Mouse (Mus musculus) embryo, embryonic 10 days (tissue): ENCODE results near the gene Jak1.

Experiments used
- DNase-seq: peaks from one replicate; pipeline ENCODE4 v3.0.0-alpha.2; 2015; ENCODE audit warnings: low spot score

Jak1 gene

GRCm38 (mm10) chr4:101192241-101192976 is 72.7 kb downstream of the Jak1 start:
- DNase-seq: no peak

GRCm38 (mm10) chr4:101187381-101187780 is 77.7 kb downstream of the Jak1 start:
- no peak for DNase-seq

GRCm38 (mm10) chr4:101186591-101186990 is 78.5 kb downstream of the Jak1 start:
- no peak for DNase-seq

- no peak for DNase-seq
These were observed 79.9 kb downstream of the Jak1 start for GRCm38 (mm10) chr4:101185216-101185615.

DNA sequence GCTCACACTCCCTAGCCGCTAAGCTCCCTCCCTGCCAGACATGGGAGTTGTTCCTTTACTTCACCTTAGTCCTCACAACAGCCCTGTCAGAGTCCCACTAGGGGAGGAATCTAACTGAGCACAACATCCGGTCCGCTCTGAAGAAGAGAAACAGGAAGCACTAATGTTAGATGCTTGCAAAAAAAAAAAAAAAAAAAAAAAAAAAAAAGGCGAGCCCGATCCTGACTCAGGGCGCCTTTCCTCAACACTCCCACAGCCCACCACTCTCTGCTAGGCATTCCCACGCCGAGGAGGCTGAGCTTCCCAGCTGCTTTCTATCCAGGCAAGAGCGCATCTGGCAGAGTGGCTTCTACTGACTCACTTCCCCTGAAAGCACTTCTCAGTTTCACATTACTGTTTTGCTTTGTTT is 82.5 kb downstream of the Jak1 start:
- no peak for DNase-seq

GRCm38 (mm10) chr4:101180681-101181080 is 84.4 kb downstream of the Jak1 start:
- DNase-seq: no peak

- no peak for DNase-seq
These were observed 85.2 kb downstream of the Jak1 start for GRCm38 (mm10) chr4:101179836-101180235.

- no peak for DNase-seq
These were observed 86.0 kb downstream of the Jak1 start for GRCm38 (mm10) chr4:101179076-101179475.

DNA sequence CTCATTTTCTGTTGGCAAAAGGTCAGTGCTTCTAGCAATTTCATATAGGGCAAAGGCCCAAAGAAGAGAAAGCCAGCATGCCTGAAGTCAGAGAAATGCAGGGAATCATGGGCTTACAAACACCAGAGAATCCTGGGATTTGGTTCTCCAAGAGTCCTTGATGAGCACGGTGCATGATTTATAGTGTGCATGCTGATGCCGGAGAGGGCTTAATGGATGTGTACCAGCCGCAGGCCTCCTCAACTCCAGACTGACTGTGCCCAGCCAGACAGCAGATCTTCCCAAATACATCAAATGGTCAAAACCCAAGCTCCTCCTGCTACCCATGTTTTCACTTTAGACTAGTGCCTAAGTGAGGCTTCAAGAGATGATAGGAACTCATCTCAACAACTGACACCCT is 87.3 kb downstream of the Jak1 start:
- DNase-seq: no peak

DNA sequence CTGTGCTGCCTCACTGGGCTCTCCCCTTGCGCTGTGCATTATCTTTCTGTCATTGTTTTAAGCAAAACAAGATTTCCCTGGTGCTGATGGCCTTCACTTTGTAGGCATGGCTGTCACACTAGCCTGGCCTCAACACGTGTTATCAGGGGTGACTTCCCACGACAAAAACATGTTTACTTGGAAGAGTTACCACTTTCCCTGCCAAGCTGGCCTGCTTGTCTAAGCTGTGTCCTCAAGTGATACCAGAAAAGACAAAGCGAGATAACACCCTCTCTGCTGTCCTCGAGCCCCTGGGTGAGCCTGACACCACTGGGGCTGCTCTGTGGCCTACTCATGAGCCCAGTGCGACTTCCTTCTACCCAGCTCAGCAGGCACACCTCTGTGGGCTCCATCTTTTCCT is 89.0 kb downstream of the Jak1 start:
- DNase-seq: no peak

DNA sequence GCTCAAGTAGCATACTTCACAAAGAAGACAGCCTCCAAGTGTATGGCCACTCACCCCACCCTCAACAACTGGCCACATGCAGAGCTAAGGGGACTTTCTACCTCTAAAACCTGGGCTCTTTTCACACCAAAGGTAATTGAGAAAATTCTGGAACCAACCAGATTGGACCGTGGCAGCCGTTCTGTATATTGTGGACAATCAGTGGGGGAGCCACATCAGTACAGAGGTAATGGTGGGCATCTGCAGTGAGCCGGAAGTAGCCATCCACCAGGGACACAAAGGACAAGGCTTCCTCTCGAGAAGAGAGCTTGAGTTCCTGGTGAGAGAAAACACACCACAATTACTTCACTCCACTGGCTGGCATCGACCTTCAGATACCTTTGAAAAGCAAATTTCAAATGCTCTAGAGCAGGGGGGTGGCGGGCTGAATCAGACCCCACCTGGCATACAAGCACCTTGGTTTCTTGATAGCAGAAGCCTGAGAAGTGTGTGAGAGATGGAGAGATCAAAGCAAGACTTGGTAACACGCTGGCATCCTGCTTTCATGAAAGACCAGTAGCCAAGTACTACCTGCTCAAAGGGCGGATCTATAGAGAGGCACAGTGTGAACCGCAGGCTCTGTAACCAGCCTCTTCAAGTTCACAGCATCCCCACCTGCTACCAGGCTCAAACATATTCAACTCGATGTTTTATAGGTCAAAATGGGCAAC is 90.0 kb downstream of the Jak1 start:
- no peak for DNase-seq

DNA sequence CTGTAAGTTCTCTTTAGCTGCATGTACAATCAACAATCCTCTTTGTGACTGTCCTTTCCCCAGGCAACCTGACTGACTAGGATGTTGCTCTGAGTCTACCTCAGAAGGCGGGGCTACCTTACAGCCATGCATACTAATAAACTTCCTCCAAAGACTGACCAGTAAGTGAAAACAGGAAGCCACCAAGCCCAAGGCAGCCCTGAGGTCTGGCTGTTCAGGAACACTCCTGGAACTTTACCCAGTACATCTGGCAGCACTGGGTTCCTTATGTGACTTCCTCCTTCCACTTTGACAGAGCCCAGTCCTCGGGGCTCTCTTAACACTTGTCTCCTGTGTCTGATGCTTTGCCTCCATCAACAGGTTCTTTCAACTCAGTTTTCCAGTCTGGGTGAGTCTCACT is 92.3 kb downstream of the Jak1 start:
- no peak for DNase-seq

DNA sequence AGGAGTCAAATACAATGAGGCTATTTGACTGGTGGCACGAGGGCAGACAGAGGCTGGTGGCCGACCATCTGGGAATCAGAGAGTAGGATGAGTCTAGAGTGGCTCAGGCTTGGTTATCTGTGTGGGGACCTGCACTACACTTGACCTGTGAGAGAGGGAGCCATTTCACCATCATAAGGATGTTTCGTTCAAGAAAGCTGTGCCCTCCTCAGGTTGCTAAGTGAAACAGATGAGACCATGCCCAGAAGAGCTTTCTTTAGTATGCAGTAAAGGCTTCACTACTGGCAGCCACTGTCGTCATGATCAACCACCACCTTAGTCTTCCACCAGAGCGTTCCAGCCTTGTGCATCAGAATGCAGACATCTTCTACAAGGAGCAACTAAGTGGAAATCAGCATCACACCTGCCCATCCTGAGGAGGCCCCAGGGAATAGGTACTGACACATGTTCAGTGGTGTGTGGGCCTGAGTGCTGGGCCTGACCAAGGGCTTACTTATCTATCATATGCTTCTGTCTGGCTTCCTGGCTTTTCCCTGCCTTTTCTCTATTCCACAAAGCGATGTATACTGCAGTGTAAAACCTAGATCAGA is 96.8 kb downstream of the Jak1 start:
- DNase-seq: peak; percentile 74

- DNase-seq: no peak
These were observed 97.3 kb downstream of the Jak1 start for GRCm38 (mm10) chr4:101167777-101168176.

GRCm38 (mm10) chr4:101165776-101166175 is 99.3 kb downstream of the Jak1 start:
- no peak for DNase-seq

- DNase-seq: no peak
These were observed 100.4 kb downstream of the Jak1 start for GRCm38 (mm10) chr4:101164673-101165072.

DNA sequence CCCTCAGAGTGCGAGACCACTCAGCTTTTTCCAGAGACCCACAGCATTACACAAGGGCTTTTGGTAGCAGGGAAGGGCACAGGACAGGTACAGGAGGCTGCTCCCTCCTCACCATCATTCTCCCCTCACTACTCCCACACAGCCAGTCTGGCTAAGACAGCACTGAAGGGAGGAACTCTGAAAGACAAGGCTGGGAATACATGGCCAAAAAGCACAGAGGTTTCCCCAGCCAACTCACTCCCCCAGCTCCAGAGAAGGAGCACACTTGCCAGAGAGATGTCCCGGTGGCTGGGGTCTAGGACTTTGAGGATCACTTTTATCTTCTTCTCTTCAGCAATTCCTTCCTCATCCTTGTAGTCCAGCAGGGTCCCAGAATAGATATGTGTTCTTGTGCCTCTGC is 100.9 kb downstream of the Jak1 start:
- DNase-seq: no peak

DNA sequence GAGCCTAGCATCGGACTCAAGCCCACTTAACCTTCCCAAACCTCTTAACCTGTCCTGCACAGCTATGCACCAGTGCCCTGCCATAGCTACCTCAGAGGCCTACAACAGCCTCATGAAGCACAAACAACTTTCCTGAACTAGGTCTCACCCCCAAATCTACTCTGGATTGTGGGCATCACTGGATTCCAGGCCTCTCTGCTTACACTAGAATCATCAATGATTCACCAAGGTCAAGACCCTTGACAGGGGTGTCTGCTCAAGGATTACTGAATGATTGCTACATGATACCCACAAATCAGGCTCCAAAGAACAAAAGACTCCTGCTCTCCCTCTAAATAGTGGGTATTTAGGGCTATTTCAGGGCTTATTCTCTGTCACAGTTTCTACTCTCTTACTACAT is 104.3 kb downstream of the Jak1 start:
- no peak for DNase-seq

DNA sequence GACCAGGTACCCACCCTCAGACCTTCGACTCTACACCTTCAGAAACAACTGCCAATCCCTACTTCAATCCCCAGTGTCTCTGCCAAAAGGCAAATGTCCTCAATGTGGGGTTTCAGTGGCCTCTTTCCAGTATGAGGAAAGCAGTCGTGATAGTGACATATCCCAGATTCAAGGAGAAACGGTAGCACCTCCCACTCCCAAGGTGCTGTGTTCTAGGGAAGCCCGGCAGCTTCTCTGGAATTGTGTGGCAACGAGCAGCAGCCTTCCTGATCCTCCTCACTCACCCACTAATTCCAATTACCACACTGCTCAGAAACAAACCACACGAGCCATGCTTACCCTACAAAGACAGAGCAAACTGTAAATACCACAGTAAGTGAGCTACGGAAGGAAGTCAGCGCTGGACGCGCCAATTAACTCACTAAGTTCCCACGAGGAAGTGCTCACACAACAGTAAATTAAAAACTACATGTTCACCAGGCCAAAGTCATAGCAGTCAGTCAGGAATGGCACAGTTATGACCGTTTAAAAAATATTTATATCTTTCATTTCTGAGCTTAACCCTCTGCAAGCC is 105.8 kb downstream of the Jak1 start:
- DNase-seq: no peak

DNA sequence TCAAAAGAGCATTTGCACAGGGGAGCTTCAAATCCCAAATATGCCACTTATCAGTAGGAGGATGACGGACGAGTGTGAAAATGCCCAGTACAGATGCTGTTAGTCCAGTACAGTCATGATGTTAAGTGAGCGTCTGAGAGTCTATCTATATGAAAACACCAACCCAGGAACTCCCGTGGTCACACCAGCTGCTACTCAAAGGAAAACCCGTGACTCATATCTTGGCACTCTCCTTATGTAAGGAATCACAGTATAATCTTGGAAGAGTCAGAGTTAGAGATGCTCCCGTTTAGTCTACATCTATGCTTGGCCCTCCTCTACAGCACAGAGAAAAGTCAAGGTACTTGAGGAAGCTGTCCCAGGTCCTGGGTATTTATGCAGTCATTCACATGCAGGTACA is 106.8 kb downstream of the Jak1 start:
- DNase-seq: no peak

- DNase-seq: no peak
These were observed 107.6 kb downstream of the Jak1 start for GRCm38 (mm10) chr4:101157476-101157875.

DNA sequence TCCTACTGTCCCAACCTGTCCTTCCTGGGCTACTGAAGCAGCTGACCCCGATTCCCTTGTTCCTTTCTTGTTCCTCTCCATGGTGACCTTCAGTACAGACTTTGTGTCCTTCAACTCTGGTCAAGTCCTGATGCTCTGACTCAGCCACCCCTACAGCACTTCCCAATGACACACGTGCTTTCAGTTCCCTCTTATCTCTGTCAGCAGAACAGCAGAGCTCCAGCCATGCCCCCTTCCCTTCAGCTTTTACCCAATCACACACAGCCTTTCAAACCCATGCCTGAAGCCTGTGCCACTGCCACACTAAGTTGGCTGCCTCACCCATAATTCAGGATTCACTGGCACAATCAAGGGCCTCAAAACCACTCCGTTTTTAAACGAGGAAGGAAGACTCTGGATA is 109.5 kb downstream of the Jak1 start:
- no peak for DNase-seq
